Mouse (Mus musculus): Measurements from ENCODE around the gene Tmem255b. TPM values are rescaled to one million over a fixed set of nuclear protein-coding genes. Genes with fewer than 3 reads are reported as not detected.
A peak's percentile ranks its signal among the peaks of the same experiment; 100 is the strongest.

Gene Tmem255b
- total and polyA plus RNA-seq, 2 experiments from 2014 or later: 1.8 to 2.2 TPM

DNA sequence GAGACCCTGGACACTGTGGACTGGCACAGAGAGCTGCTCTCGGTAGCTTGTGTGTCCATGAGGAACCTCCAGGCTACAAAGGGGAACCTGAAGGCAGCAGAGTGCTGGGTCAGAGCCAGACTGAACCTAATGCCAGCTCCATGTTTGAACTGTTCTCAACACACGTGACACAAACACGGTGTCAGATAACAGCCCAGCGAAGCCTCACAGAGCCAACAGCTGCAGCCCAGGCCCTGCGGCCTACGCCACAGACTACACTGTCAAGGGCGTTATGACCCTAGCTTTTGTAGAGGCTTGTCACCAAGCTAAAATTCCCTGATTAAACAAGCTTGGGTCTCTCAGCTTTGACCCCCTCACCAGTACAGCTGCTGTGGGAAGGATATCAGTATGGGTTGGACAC is 37.3 kb downstream of the Tmem255b start:
- ATAC-seq (ENCODE audit: low FRiP score) (no peak), DNase-seq (ENCODE audit: low spot score) (no peak)
- Histone ChIP-seq H3K4me1 (ENCODE audit: insufficient read depth, low read length) (no peaks in the 10 kb centered on the region), H3K36me3 (ENCODE audit: insufficient read depth, low read length) (peaks cover 68% of the 10 kb centered on the region), H3K27ac (ENCODE audit: low read depth, low read length) (no peak overlapping the region), H3K4me2 (ENCODE audit: low read depth, low read length, poor library complexity, severe bottlenecking) (no peak overlapping the region), H3K9ac (replicated peaks; ENCODE audit: low read length, poor library complexity, severe bottlenecking) (no peak overlapping the region), H3K9me3 (ENCODE audit: low read length) (no peaks in the 10 kb centered on the region), H3K27me3 (ENCODE audit: insufficient read depth, low read length) (no peaks in the 10 kb centered on the region), H3K4me3 (ENCODE audit: low read depth, low read length) (no peak overlapping the region)
- TF ChIP-seq CTCF (IDR thresholded peaks at IDR 0.05): no peak
- 76% methylated on average over 7 of the region's 7 CpGs for WGBS

DNA sequence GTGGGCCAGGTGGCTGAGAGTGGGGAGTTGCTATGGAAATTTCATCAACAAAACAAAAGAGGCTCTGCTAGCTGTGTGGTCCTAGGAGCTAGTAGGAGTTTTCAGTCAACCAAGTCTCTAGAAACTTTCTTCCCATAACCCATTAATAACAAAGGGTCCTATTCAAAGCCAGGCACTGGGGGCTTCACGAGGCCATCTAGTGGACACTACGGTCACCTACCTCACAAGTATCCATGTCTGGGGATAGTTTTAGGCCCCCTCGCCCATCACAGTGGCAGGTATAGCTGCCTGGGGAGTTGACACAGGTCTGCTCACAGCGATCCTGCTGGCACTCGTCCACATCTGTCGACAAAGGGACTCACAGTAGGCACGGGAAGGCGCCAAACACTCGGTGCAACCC is 40.9 kb downstream of the Tmem255b start:
- H3K9me3 ChIP-seq (ENCODE audit: low read length): no peaks in the 10 kb centered on the region
- ATAC-seq (ENCODE audit: low FRiP score) (no peak), DNase-seq (ENCODE audit: low spot score) (no peak)
- H3K27me3 ChIP-seq (ENCODE audit: insufficient read depth, low read length): no peaks in the 10 kb centered on the region
- H3K4me1 ChIP-seq (ENCODE audit: insufficient read depth, low read length): no peaks in the 10 kb centered on the region
- no peak overlapping the region for H3K27ac ChIP-seq (ENCODE audit: low read depth, low read length)
- H3K4me3 ChIP-seq (ENCODE audit: low read depth, low read length): no peak overlapping the region
- no peak overlapping the region for H3K9ac ChIP-seq (replicated peaks; ENCODE audit: low read length, poor library complexity, severe bottlenecking)
- WGBS: 69% methylated on average over 9 of the region's 9 CpGs
- peak; percentile 33; the same call in 1 of the 2 replicates for TF ChIP-seq CTCF (IDR thresholded peaks at IDR 0.05)
- H3K36me3 ChIP-seq (ENCODE audit: insufficient read depth, low read length): peaks cover 64% of the 10 kb centered on the region
- no peak overlapping the region for H3K4me2 ChIP-seq (ENCODE audit: low read depth, low read length, poor library complexity, severe bottlenecking)

DNA sequence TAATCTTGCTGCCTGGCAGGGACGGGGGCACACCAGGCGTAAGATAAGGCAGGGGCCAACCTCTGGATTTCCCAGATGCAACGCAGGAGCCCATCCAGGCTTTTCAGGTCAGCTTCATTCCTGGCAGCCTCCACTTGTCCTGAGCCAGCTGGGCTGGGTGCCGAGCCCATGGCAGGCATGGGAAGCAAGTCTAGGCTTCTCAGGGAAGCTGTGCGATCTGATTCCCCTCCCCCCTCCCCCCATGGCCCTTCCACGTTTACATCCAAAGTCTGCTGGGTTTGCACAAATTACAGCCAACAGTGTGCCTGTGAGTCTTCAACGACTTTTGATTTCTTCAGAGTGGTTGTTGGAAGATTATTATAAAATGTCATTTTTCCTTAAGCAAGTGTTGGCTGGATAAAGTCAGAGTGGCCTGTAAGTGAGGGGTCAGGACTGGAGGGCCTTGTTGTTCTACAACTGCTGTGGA is 46.1 kb downstream of the Tmem255b start:
- no peak for TF ChIP-seq CTCF (IDR thresholded peaks at IDR 0.05)
- H3K4me1 ChIP-seq (ENCODE audit: insufficient read depth, low read length): no peaks in the 10 kb centered on the region
- H3K9ac ChIP-seq (replicated peaks; ENCODE audit: low read length, poor library complexity, severe bottlenecking): no peak overlapping the region
- no peak overlapping the region for H3K4me3 ChIP-seq (ENCODE audit: low read depth, low read length)
- whole genome bisulfite sequencing: 84% methylated on average over 7 of the region's 7 CpGs
- H3K9me3 ChIP-seq (ENCODE audit: low read length): no peaks in the 10 kb centered on the region
- ATAC-seq (ENCODE audit: low FRiP score): no peak
- peaks cover 45% of the 10 kb centered on the region for H3K36me3 ChIP-seq (ENCODE audit: insufficient read depth, low read length)
- no peak for DNase-seq (ENCODE audit: low spot score)
- H3K4me2 ChIP-seq (ENCODE audit: low read depth, low read length, poor library complexity, severe bottlenecking): no peak overlapping the region
- no peaks in the 10 kb centered on the region for H3K27me3 ChIP-seq (ENCODE audit: insufficient read depth, low read length)
- no peak overlapping the region for H3K27ac ChIP-seq (ENCODE audit: low read depth, low read length)

DNA sequence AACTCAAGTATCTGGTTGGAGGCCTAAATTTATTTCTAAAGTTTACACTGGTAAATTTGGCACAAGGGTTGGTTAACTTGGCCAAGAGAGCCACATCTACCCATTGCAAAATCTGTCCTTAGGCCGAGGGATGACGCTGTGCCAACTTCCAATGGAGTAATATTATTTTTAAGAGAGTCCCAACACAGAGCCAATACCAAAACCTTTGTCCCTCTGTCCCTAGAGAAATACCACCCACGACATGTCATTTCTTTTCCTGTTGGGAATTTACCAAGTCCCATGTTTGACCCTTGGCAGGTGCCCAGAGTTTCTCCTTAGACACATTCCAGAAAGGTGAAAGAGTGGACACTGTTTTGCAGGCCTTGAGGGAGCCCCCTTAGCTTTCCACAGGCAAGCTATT is 46.6 kb downstream of the Tmem255b start:
- Histone ChIP-seq H3K4me1 (ENCODE audit: insufficient read depth, low read length) (no peaks in the 10 kb centered on the region), H3K9me3 (ENCODE audit: low read length) (no peaks in the 10 kb centered on the region), H3K4me2 (ENCODE audit: low read depth, low read length, poor library complexity, severe bottlenecking) (no peak overlapping the region), H3K27ac (ENCODE audit: low read depth, low read length) (no peak overlapping the region), H3K9ac (replicated peaks; ENCODE audit: low read length, poor library complexity, severe bottlenecking) (no peak overlapping the region), H3K4me3 (ENCODE audit: low read depth, low read length) (no peak overlapping the region), H3K36me3 (ENCODE audit: insufficient read depth, low read length) (peaks cover 41% of the 10 kb centered on the region), H3K27me3 (ENCODE audit: insufficient read depth, low read length) (no peaks in the 10 kb centered on the region)
- TF ChIP-seq CTCF (IDR thresholded peaks at IDR 0.05): no peak
- WGBS: 84% methylated on average over 3 of the region's 3 CpGs
- no peak for ATAC-seq (ENCODE audit: low FRiP score)
- no peak for DNase-seq (ENCODE audit: low spot score)

DNA sequence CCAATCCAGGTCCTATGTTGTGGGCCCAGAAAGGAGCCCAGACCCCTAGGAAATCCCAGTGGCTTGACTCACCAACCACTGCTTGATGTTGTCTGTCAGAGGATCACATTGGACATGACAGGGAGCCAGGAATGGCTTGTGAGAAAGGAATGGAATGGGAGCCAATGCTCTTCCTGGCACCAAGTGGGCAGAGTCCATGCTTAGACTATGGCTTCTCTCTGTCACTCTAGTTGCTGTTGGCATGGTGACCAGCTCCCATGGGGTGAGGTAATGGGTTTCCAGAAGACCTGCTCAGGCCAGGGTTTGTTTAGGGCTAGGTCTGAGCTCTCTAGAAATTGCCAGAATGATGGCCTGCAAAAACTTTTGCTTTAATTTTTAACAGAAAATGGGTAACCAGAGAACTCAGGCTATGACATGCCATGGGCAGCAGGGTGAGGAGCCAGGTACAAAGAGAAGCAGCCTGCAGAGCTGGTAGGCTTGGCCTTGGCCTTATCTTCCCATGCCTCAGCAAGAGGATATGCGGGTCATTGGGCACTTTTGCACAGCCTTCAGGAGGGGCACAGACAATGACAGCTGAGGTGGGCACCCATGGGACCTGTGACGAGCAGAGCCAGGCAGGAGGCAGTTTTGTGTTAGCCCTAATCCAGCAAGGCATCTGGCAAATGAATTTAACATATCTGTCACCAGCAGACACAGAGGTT is 47.3 kb downstream of the Tmem255b start:
- peaks cover 34% of the 10 kb centered on the region for H3K36me3 ChIP-seq (ENCODE audit: insufficient read depth, low read length)
- no peak overlapping the region for H3K4me3 ChIP-seq (ENCODE audit: low read depth, low read length)
- no peaks in the 10 kb centered on the region for H3K4me1 ChIP-seq (ENCODE audit: insufficient read depth, low read length)
- no peak overlapping the region for H3K27ac ChIP-seq (ENCODE audit: low read depth, low read length)
- 73% methylated on average over 2 of the region's 2 CpGs for WGBS
- H3K9ac ChIP-seq (replicated peaks; ENCODE audit: low read length, poor library complexity, severe bottlenecking): no peak overlapping the region
- no peak overlapping the region for H3K4me2 ChIP-seq (ENCODE audit: low read depth, low read length, poor library complexity, severe bottlenecking)
- TF ChIP-seq CTCF (IDR thresholded peaks at IDR 0.05): no peak
- no peaks in the 10 kb centered on the region for H3K9me3 ChIP-seq (ENCODE audit: low read length)
- H3K27me3 ChIP-seq (ENCODE audit: insufficient read depth, low read length): no peaks in the 10 kb centered on the region
- DNase-seq (ENCODE audit: low spot score) (peak; percentile 50), ATAC-seq (ENCODE audit: low FRiP score) (no peak)

DNA sequence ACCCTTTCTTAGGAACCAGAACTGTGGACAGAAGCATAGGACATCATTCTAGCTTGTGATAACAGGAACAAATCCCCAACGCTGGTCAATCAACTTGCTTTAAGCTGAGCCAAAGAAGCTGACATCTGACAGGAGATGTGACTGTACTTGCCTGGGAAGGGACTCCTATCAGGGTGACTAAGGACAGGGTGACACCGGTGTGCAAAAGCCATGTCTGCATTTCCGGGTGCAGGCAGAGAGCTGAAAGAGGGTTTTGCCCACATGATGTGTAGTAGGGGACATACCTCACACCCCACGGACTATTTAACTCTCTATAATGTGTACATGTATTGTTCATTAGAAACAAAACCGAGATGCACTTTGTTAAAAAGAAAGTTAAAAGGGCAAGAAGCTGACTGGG is 48.2 kb downstream of the Tmem255b start:
- 87% methylated on average over 5 of the region's 5 CpGs for WGBS
- Histone ChIP-seq H3K9ac (replicated peaks; ENCODE audit: low read length, poor library complexity, severe bottlenecking) (no peak overlapping the region), H3K4me2 (ENCODE audit: low read depth, low read length, poor library complexity, severe bottlenecking) (no peak overlapping the region), H3K4me1 (ENCODE audit: insufficient read depth, low read length) (no peaks in the 10 kb centered on the region), H3K27ac (ENCODE audit: low read depth, low read length) (no peak overlapping the region), H3K9me3 (ENCODE audit: low read length) (no peaks in the 10 kb centered on the region), H3K4me3 (ENCODE audit: low read depth, low read length) (no peak overlapping the region), H3K36me3 (ENCODE audit: insufficient read depth, low read length) (peaks cover 28% of the 10 kb centered on the region), H3K27me3 (ENCODE audit: insufficient read depth, low read length) (no peaks in the 10 kb centered on the region)
- TF ChIP-seq CTCF (IDR thresholded peaks at IDR 0.05): no peak
- DNase-seq (ENCODE audit: low spot score) (no peak), ATAC-seq (ENCODE audit: low FRiP score) (no peak)

All from midbrain, postnatal 0 days (tissue).